Mouse (Mus musculus): Measurements from ENCODE around the gene Ei24.

- no peak for TF ChIP-seq POLR2A (IDR thresholded peaks at IDR 0.05; ENCODE audit: borderline replicate concordance, extremely low read depth, insufficient read depth, insufficient read length, poor library complexity, severe bottlenecking)
- no peak for TF ChIP-seq CTCF (IDR thresholded peaks at IDR 0.05; ENCODE audit: borderline replicate concordance, extremely low read depth, insufficient read depth, insufficient read length)
These were observed 49.2 kb upstream of the Ei24 start for GRCm38 (mm10) chr9:36846346-36846745.

Measured in brain, embryonic 14.5 days (tissue).